Mouse (Mus musculus) spleen, adult 2 months (tissue): Measurements from ENCODE around the gene Lmtk3.

Experiments
- CTCF ChIP-seq: fragments of 200-500 bp; IDR thresholded peaks from 2 replicates; pipeline ENCODE4 v1.5.1; 2011; ENCODE audit warnings: mild to moderate bottlenecking, inconsistent platforms; ENCODE audit not compliant: insufficient read depth, insufficient read length, insufficient replicate concordance; ENCODE audit errors: extremely low read depth
- POLR2A ChIP-seq: fragments of 200-500 bp; IDR thresholded peaks from 2 replicates; pipeline ENCODE4 v1.6.1; 2011; ENCODE audit warnings: low read depth, low read length, inconsistent platforms

DNA sequence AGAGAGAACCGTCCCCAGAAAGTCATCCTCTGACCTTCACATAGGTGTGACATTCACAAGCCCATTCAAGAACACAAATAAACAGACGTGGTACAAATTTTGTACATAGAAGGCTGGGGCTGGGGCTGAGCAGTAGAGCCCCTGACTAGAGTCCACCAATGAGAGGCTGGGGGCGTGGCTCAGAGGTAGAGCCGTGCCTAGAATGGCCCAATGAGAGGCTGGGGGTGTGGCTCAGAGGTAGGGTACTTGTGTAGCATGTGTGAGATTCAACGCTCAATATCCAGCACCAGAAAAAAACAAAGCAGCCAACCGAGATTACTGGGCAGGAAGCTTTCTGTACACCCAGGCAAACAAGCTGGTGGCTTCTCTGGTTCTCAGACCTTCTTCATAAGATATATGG lies 27.8 kb upstream of the Lmtk3 start:
- TF ChIP-seq CTCF = no peak
- TF ChIP-seq POLR2A = no peak
